Mouse (Mus musculus) hematopoietic multipotent progenitor cell, adult 10-12 weeks (in vitro differentiated cells): Measurements from ENCODE around the gene Plppr3. TPM values are rescaled to one million over a fixed set of nuclear protein-coding genes. Genes with fewer than 3 reads are reported as not detected.

Source experiments
- polyA plus RNA-seq: library from polyadenylated mRNA; stranded (reverse); fragments of >175 nt; gene quantifications from 2 replicates; pipeline ENCODE4 v1.2.3, GENCODE M21; 2012; ENCODE audit warnings: low replicate concordance

The Plppr3 gene
- polyA plus RNA-seq: 0.57 and 2.3 TPM in 2 replicates

GRCm38 (mm10) chr10:79874290-79874862 lies at the start of gene Plppr3, which contains the start of gene Prtn3:
Gene Plppr3 (minus strand): TSS chr10:79874634.
Gene Prtn3 (plus strand): TSS chr10:79874476.

GRCm38 (mm10) chr10:79920958-79921535 lies 46.6 kb upstream of the Plppr3 start, which contains the start of gene R3hdm4:
Gene R3hdm4 (minus strand): TSS chr10:79921208.

GRCm38 (mm10) chr10:79916808-79917531 lies 42.5 kb upstream of the Plppr3 start, which contains the start of gene Kiss1r:
Gene Kiss1r (plus strand): TSS chr10:79916971.

GRCm38 (mm10) chr10:79910556-79910955 lies 36.1 kb upstream of the Plppr3 start, which contains the start of gene Gm26602:
Gene Gm26602 (plus strand): TSS chr10:79910856.

DNA sequence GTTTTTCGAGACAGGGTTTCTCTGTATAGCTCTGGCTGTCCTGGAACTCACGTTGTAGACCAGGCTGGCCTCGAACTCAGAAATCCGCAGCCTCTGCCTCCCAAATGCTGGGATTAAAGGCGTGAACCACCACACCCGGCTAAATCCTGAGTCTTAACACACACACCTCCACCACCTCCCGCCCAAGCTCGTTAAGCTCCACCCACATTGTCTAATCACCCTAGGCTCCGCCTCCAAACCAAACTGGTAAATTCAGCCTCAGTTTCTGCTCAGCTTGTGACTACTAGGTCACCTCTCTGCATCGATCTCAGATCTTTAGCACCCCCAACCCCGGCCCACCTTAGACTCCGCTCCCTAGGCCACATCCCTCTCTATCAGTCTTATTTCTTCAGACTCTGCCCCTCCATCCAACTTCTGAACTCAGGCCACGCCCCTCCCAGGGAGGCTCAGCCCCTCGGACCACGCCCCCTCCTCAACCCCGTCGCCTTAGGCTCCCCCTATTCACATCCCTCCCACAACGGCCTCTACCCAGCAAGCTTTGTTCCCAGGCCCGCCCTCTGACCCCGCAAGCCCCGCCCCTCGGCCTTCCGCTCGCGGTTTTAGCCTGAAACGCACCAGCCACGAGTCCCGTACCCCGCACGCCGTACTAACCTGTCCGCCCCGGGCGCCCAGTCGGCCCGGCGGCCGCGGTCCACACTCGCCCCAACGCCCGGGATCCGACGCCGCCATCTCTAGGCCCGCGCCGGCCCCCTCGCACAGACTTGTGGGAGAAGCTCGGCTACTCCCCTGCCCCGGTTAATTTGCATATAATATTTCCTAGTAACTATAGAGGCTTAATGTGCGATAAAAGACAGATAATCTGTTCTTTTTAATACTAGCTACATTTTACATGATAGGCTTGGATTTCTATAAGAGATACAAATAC lies 34.0 kb upstream of the Plppr3 start, which contains the start of gene Med16:
Gene Med16, minus strand, starts transcription at position 757 of the 925 bp plus-strand sequence.

DNA sequence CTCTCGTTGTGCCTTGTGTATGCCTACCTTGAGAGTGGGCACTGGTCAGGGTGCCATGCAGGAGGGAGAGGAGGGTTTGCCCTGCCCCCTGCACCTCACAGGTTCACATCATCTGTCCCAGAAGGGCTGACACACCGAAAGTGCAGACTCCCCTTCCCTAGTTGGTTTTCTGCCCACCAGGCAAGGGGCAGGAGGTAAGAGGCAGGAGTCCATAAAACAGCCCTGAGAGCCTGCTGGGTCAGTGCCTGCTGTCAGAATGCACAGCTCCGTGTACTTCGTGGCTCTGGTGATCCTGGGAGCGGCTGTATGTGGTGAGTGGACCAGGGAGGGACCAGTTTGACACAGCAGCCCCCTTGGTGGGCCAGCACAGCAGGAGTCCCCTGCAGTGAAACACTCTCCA lies 16.2 kb upstream of the Plppr3 start, which contains the start of gene Cfd:
Gene Cfd, plus strand, starts transcription at position 184 of the 400 bp plus-strand sequence.

GRCm38 (mm10) chr10:79886054-79886453 lies 11.6 kb upstream of the Plppr3 start, which contains the start of gene Elane:
Gene Elane (plus strand): TSS chr10:79886247.

GRCm38 (mm10) chr10:79853860-79854795 lies 20.3 kb downstream of the Plppr3 start, which contains the start of gene Ptbp1:
Gene Ptbp1 (plus strand): TSS chr10:79854427.

DNA sequence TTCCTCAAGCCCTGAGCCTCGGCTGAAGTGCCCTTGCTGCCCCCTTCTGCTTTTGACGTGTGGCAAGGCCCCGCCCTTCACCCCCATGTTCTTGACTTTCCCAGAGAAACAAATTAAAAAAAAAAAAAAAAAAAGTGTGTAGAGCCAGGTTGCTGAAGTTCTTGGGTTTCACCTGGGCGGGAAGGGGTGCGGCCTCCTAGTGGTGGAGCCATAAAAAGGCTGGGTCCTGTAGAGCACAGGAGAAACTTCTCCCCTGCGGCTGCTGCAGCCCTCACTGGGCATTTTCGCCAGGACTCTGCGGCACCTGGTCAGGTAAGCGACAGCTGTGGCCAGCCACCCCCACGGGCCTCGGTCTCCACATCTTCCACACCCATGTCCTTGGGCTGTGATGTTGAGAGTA lies 53.7 kb downstream of the Plppr3 start, which contains the start of gene Misp:
Gene Misp, plus strand, starts transcription at position 208 of the 400 bp plus-strand sequence.

Other genes starting within 250 kb of the Plppr3 start
- gene Shc2, start 236.7 kb downstream of the Plppr3 start, polyA plus RNA-seq: 0.10 TPM in 1 of 2 replicates, not detected in the other
- not detected in 2 replicates for gene Odf3l2, start 228.9 kb downstream of the Plppr3 start, polyA plus RNA-seq
- gene Madcam1, start 210.1 kb downstream of the Plppr3 start, polyA plus RNA-seq: 0.47 and 1.1 TPM in 2 replicates
- 102 and 157 TPM in 2 replicates for gene Tpgs1, start 205.3 kb downstream of the Plppr3 start, polyA plus RNA-seq
- 189 and 251 TPM in 2 replicates for gene Cdc34, start 192.4 kb downstream of the Plppr3 start, polyA plus RNA-seq
- 2.7 and 3.9 TPM in 2 replicates for gene Gzmm, start 185.6 kb downstream of the Plppr3 start, polyA plus RNA-seq
- 581 and 590 TPM in 2 replicates for gene Bsg, start 170.1 kb downstream of the Plppr3 start, polyA plus RNA-seq
- gene Hcn2, start 158.0 kb downstream of the Plppr3 start, polyA plus RNA-seq: 0.37 and 1.3 TPM in 2 replicates
- gene Polrmt, start 128.1 kb downstream of the Plppr3 start, polyA plus RNA-seq: 36.7 and 50.9 TPM in 2 replicates
- not detected in 2 replicates for gene Fgf22, start 119.6 kb downstream of the Plppr3 start, polyA plus RNA-seq
- gene Rnf126, start 107.7 kb downstream of the Plppr3 start, polyA plus RNA-seq: 177 and 359 TPM in 2 replicates
- 4.2 and 4.3 TPM in 2 replicates for gene Fstl3, start 97.4 kb downstream of the Plppr3 start, polyA plus RNA-seq
- 0.31 and 0.33 TPM in 2 replicates for gene Prss57, start 83.7 kb downstream of the Plppr3 start, polyA plus RNA-seq
- 23.6 and 106 TPM in 2 replicates for gene Palm, start 81.1 kb downstream of the Plppr3 start, polyA plus RNA-seq
- gene Misp, start 53.6 kb downstream of the Plppr3 start, polyA plus RNA-seq: 0.25 and 0.27 TPM in 2 replicates
- 339 and 505 TPM in 2 replicates for gene Ptbp1, start 20.2 kb downstream of the Plppr3 start, polyA plus RNA-seq
- 14.3 and 43.0 TPM in 2 replicates for gene Prtn3, start 158 bp downstream of the Plppr3 start, polyA plus RNA-seq
- 11.5 and 13.6 TPM in 2 replicates for gene Elane, start 11.6 kb upstream of the Plppr3 start, polyA plus RNA-seq
- not detected in 2 replicates for gene Cfd, start 16.2 kb upstream of the Plppr3 start, polyA plus RNA-seq
- 45.3 and 64.9 TPM in 2 replicates for gene Med16, start 34.3 kb upstream of the Plppr3 start, polyA plus RNA-seq
- 0.88 TPM in 1 of 2 replicates, not detected in the other for gene Gm26602, start 36.2 kb upstream of the Plppr3 start, polyA plus RNA-seq
- gene Kiss1r, start 42.3 kb upstream of the Plppr3 start, polyA plus RNA-seq: 1.2 and 3.0 TPM in 2 replicates
- gene R3hdm4, start 46.6 kb upstream of the Plppr3 start, polyA plus RNA-seq: 194 and 217 TPM in 2 replicates
- gene Arid3a, start 52.4 kb upstream of the Plppr3 start, polyA plus RNA-seq: 90.3 and 327 TPM in 2 replicates
- gene Wdr18, start 85.5 kb upstream of the Plppr3 start, polyA plus RNA-seq: 29.7 and 32.3 TPM in 2 replicates
- 0.17 and 0.43 TPM in 2 replicates for gene Grin3b, start 96.1 kb upstream of the Plppr3 start, polyA plus RNA-seq
- gene Tmem259, start 109.7 kb upstream of the Plppr3 start, polyA plus RNA-seq: 311 and 927 TPM in 2 replicates
- gene Cnn2, start 114.0 kb upstream of the Plppr3 start, polyA plus RNA-seq: 876 and 1,258 TPM in 2 replicates
- gene Abca7, start 121.9 kb upstream of the Plppr3 start, polyA plus RNA-seq: 42.0 and 76.1 TPM in 2 replicates
- gene Arhgap45, start 142.0 kb upstream of the Plppr3 start, polyA plus RNA-seq: 660 and 1,623 TPM in 2 replicates
- gene Polr2e, start 165.2 kb upstream of the Plppr3 start, polyA plus RNA-seq: 68.4 and 166 TPM in 2 replicates
- 298 and 797 TPM in 2 replicates for gene Gpx4, start 172.5 kb upstream of the Plppr3 start, polyA plus RNA-seq
- 99.1 and 152 TPM in 2 replicates for gene Sbno2, start 230.9 kb upstream of the Plppr3 start, polyA plus RNA-seq
- gene Stk11, start 241.2 kb upstream of the Plppr3 start, polyA plus RNA-seq: 99.1 and 132 TPM in 2 replicates